Mouse (Mus musculus): ENCODE data around the gene Tacc3.

Gene Tacc3

DNA sequence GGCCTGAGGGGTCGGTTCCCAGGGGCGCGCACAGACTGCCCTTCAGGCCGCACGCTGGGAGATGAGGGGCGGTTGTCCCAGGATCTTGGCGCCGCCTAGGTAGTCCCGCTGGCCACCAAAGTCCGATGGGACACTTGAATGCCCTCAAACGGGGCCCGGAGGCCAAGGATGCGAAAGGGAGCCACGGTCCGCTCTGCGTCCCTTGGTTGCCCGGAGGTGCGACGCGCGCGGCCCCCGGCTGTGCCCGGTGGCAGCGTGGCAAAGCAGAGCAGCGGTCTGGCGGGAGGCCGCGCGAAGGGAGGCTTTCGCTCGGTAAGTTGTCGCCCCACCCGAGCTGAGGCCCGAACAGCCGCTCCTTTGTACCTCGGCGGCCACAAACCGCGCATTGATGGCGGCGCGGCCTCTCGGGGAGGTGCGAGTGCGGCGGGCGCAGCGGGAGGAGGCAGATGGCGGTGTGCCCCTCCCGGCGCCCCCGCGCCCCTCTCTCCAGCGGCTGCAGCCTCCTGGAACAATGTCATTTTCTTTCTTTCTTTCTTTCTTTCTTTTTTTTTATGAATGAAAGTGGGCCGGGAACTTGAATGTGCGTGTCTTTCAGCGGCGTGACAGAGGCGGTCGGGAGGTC lies 65.2 kb downstream of the Tacc3 start:
- peak in 1 of 2 experiments; percentile 46 for DNase-seq

DNA sequence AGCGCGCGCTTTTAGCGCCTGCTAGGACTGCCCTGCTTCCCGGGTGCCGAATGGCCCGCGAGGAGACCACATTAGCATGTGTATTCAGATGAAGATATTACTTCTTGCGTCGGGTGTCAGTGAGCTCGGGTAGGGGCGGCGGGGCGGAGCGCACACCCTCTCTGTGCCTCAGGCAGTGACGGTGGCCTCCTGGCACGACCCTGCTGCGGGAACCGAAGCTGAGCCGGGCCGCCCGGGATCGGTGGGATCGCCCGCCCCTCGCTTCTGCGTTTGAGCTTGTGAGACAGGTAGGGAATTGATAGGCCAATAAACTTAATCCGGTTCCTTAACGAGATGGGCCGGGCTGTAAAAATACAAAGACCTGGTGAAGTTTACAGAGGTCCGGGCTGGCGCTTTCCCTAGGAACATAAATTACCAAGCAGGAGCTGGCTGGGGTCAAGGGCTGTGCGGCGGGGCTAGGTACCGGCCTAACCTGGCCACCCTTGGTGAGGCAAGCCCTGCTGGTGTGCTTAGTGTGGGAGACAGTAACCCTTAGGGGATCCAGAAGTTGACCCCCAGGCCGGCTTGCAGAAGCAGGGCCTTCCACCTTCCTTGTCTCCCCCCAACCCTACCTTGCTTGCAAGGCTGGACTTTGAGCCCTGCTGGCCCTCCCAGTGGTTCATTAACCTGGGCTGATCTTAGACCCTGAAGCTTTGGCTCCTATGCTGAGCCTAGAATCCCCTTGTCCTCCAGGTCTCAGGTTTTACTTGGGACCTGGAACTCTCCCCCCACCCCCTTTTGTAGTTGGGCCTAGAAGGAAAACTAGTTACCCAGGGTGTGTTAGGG lies 65.9 kb downstream of the Tacc3 start:
- DNase-seq: peak; percentile 82 to 85

DNA sequence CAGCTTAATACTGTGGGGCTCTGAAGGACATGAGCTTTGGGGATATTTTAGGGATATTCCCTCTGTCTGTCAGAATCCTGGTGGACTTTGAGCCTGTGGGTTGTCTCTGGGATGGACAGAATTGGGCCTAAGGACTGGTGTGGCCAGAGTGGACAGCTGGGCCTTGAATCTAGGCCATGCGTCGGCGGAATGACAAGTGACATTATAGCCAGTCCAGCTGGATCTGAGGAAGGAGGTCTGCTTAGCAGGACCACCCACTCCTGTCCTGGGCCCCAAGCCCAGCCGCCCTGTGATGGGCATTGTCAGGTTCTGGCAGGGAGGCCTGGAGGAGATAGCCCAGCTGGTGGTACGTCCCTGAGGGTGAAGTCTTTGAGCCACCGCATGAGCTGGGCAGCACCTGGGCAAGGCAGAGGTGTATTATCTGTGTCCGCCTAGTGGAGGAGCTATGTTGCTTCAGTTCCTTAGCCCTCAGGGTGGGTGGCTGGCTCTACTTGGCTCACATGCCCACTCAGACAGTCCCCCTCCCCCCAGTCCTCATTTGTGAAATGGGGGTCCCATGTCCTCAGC lies 68.2 kb downstream of the Tacc3 start:
- DNase-seq: no peak

DNA sequence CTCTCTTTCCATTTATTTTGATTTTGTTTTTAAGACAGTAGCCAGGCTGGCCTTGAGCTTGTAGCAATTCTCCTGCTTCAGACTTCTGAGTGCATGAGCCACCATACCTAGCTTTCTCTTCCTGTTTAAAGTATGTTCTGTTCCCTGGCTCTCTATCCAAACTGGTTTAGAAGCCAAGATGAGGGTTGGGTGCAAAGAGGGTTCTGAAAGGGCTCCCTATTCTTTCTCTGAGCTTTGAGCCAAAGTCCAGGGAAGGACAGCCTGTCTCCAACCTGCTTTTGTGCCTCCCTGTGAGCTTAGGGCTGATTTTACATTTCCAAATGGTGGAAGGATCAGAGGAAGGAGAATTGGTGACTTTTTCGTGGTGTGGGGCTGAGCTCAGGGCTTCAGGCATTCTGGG lies 69.0 kb downstream of the Tacc3 start:
- no peak for DNase-seq
